Mouse (Mus musculus) cerebellum, postnatal 25 days (tissue): ENCODE results near the gene Podn.

Experiments used
- DNase-seq, 2 experiments: peaks; one replicate each; pipeline ENCODE4 v3.0.0; 2021; ENCODE audit warnings: mixed read lengths in 2 of 2

Gene Podn

DNA sequence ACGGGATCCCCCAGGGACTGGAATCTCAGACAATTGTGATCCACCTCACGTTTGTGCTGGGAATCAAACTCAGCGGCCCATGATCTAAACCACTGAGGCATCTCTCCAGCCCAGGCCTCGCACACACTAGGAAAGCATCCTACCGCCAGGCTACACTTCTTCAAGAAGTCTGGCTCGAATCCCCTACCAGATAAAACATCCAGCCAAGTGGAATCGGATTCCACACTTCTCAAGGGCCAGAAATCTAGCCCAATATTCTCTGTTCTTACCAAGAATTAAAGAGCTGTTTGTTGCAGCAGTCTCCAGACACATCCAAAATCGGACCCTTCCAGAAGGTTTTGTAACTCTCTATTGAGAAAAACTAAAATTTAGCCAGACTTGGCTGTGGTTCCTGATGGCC, 59.2 kb downstream of the Podn start:
- DNase-seq, result no peak

DNA sequence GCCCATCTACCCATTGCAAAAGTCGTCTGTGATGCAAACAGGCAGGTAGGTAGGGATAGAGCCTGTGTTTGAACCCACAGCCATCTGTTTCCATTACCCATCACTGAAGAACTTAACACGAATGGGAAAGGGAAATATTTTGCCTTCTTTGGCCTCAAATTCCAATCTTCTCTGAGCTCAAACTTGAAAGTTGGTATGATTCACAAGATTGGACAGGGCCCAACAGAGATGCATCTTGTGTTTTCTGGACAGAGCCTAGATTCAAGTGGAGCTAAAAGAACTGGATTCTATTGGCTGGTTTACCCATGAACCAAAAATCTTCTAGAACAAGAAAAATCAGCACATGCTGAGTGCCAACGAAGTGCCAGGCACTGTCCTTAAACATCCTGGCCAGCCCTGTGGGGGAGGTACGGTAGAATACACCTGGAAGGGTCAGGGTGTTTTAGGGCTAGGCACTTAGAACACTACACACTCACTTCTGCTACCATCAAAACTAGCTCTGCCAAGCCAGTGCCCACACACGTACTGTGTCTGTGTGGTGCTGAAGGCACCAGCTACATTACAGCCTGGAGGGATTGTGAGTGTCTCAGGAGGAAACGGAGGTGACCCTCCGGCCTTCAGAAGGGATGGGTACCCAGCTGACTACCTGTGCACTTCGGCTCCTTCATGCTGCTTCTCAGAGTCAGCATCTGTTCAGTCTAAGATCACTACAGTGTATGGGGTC, 63.0 kb downstream of the Podn start:
- no peak for DNase-seq

DNA sequence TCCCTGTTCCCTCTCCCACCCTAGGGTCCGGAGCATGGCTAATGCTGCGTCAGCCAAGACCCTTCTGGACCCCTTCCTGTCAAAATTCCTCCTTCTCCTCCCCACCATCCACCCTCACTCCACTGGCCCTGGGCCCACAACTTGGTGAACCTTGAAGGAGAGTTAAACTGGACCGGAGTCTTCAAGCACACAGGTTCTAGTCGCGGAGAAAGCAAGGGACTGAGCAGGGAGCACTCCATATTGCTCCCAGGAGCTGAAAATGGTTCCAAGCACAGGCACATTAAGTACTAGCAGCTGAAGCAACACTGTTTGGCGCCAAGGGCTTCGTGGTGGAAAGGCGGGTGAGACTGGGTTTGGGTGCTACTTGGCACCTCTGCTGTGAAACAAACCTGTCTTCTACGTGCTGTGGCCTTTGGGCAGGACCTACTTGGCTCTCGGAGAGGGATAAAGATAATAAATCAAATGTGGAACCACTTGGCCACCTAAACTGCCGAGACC, 63.8 kb downstream of the Podn start:
- DNase-seq, result no peak

DNA sequence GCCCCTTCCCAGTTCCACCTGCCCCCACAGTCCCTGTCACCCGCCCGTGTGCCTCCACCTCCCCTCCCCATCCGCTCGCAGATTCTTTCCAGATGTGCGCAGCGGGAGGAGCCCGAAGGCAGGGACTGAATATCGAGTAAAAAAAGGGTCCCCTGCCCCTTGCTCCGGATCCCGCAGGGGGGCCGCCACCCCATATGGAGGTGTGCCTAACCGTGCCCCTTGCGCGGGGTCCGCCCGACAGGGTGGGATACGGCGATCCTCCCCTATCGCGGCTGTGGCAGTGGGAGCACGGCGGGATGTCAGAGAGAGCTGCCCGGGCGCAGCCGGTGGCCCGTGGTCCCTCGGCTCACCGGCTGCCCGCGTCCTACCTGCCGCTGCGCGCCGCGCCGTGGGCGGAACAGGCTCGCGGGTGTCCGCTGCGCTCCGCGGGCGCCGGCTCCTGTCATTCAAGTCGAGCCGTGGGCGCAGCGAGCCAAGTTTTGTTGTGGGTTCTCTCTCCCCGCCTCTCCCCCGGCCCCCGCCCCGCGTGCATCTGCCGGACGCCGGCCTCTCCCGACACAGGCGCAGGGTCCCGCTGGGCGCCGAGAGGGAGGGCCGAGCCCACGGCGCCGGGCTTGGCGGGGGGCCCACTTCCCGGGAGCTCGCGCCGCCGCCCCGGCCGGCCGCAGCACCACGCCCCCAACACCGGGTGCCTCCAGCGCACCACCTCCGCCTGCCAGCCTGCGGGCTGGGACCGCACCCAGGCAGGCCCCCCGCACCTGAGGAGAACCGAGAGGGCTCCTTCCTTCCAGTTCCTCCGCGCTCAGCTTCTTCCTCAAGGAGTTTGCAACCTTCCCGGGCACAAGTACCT, 64.5 kb downstream of the Podn start:
- DNase-seq, result peak; percentile 40 to 61

DNA sequence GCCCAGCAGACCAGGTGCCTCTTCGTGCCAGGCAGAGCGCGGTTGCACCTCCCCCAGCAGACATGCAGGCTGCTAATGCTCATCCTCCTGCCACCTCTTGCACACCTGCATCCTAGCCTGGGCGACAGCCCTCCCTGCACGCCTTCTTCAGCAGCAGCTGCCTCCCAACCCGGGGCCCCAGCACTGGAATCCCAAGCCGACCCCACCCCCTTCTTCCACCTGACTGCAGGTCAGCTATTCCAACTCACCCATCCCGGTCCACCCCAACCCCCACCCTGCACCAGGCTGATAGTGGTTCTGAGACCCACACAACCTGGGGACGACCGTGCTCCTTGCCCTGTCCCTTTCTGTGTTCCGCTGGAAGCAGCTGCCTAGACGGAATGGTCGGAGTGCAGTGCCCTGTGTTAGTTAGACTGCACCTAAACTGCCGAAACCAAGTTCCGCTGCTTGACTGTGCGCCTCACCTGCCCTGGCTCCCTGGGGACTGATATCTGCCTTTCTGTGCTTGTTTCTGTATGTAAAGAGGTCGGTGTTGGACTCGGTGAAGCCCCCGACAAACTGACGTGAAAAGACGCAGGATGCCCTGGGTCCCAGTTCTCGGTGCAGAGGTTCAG, 65.2 kb downstream of the Podn start:
- DNase-seq, result no peak

DNA sequence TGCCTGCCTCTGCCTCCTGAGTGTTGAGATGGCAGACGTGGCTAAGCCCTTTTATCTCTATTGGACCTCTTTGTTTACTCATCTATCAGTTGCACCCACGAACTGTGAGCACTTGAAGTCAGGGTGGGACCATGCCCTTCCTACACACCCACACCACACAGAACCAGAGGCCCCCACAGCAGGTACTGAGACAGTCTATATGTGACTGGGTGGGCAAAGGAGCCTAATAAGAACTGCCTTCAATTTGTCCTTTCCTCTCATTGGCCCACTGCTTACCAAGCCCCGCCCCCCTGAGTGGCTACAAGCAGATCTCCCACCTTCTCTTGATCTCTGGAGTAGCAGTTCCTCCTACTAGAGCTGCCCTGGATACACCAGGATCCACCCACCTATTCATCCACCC, 70.1 kb downstream of the Podn start:
- no peak for DNase-seq

DNA sequence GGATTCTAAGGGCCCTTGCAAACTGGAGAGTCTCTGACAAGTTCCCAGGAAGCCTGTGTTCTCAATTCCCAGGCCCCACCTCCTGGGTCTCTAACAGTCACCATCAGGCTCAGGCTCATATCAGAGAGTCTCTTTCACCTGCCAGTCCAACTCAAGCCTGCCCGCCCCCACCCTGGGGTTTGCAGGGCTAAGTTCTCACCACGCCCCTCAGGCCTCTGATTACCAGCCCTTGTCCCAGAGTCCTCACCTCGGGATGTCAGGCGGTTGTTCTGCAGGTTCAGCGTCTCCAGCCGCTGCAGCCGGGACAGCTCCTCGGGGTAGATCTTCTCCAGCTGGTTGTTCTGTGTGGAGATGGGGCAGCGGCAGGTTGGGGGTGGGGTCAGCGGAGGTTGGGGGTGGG, 71.0 kb downstream of the Podn start:
- no peak for DNase-seq

DNA sequence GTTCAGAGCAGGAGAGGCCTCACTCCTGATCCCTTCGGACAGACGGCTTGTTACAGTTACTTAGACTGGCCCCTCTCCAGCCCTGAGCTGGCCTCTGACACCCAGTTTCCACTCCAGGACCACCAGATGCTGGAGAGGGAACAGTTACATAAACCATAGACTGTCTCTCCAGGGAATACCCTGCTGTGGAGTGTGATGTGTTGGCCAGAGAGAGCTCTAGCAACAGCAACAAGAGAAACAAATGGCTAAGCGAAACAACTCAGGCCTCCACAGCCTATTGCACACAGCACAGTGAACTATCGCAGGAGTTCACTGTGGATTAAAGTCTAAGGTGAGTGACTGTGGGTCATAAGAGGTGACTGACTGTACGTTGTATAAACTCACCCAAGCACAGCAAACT, 71.6 kb downstream of the Podn start:
- DNase-seq, result no peak

DNA sequence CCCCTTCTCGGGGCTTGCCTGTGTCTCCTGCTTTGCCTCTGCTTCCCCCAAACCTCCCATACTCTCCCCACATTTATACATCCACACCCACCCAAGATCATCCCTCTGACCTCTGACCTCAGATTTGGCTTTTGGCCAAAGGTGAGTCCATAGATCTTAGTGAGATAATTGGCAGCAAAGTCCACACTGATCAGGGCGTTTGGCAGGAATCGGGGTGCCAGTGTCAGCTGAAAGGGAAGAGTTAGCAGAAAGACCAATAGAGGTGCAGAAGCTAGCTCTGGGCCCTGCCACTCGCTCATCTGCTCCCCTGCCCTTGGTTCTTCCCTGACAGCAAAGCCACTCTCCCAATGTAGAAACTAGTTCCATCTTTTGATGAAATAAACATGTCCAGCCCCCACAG, 73.1 kb downstream of the Podn start:
- no peak for DNase-seq

DNA sequence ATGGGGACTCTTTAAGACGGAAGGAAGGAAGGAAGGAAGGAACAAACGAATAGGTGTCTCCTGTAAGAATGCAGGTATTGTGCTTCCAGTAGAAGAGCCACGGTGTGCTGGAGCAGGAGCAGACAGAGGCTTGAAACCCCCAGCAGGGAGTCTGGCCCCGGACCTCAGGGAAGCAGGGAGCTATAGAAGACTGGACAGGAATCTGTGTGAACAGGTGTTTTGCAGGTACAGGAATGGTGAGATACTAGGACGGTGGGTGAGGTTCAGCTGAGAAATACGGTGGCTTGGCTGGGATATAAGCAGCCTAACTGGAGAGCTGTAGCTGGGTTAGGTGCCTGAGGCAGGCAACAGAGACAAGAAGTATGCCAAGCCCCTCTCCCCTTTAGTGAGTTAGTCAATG, 76.1 kb downstream of the Podn start:
- DNase-seq, result no peak

DNA sequence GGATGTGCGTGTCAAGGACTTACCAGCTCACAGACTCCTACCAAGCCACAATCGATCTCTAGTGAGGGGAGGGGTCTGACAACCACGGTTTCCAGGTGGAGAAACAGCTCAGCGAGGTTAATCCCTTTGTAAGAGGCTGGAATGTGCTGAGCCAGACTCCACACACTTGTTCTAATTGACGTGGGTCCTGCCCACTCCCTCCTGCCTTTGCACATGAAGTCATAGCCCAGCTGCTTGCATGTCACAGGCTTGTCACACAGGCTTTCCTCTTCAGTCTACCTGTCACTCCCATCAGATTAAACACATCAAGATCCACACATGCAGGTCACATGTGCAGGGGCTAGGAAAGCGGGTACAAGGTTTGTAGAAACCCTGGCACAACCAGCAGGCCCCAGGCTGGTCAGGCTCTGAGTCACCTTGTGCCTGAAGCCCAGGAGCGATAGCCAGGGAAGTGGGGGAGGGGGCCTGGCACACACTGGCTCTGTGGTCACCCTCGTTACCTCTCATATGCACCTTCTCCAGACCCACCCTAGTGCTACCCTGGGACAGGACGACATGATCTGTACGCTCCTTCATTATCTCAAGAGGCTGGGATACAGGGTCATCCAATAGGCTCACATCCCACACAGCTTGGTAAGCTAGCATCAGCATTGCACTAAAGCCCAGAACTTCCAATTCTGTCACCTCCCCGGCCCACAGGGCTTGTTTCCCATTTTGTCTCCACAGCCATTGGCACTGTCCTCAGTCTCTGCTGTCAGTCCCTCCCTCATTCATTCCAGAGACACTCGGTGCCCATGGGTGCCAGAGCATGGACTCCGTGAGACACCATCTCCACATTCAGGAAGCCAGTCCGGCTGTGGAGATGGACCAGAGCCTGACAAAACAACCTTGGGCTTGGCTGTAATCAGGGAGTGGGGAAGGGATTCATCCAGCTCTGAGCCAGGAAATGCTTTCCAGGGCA, 77.0 kb downstream of the Podn start:
- DNase-seq, result no peak

DNA sequence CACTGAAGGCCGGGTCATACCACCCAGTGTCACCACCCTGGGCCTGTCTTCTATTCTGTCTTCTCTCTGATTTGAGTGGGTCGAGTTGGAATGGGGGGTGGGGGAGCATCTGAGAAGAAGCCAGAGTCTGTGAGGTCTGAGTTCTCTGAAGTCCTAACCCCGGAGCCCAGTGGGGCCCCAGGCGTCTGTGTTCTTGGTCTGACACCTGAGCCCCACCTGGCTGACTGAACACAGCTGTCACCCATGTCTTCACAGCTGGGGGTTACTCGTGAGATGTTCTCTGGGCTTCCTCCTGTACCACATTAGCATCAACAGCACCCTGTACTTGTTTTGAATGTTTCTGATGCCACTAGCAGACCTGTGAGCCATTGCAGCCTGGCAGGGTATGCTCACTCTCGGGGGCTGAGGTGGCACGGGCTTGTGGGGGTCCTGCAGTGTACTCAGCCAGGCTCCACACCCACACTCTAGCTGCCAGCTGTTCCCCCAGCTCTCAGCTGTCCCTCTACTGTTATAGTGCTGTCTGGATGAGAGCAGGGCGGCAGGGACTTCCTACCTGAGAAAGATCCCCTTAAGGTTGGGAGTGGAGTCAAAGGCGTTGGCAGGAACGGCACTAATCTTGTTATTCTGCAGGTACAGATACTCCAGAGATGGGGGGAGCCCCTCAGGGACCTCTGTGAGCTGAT, 77.9 kb downstream of the Podn start:
- DNase-seq, result no peak

DNA sequence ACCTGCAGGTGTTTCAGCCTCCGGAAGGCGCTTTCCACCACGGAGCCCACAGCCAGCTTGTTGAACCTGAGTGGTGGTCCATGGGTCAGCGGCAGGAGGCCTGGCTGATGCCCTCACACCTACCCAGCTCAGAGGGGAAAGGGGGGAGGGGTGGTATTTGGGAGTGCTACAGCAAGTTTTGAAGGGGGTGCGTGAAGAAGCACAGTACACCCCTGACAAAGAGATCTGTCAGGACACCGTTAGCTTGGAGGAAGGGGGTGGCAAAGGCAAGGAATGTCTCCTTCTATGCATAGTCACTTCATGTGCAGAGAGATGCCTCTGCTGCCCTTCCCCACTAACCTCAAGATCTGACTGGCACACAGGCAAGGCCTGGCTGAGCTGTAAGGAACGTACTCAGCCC, 78.4 kb downstream of the Podn start:
- DNase-seq, result no peak

DNA sequence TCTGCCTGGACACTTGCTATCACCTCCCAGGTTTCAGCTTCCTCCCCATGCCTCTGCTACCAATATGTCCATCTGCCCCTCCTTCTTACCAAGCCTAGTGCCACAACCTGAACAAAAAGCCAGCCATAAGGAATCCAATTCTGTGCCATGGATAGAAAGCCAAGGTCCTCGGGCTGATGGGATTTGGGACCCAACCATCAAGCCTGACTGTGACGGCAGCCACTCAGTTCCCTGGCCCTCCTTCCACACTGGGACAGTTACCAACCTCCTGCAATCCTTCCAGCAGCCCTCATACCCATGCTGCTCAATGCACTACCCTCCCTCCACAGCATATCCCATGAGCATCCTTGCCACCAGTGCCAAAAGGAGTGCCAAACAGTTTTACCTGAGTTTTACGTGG, 79.9 kb downstream of the Podn start:
- DNase-seq, result peak; percentile 58 to 73

DNA sequence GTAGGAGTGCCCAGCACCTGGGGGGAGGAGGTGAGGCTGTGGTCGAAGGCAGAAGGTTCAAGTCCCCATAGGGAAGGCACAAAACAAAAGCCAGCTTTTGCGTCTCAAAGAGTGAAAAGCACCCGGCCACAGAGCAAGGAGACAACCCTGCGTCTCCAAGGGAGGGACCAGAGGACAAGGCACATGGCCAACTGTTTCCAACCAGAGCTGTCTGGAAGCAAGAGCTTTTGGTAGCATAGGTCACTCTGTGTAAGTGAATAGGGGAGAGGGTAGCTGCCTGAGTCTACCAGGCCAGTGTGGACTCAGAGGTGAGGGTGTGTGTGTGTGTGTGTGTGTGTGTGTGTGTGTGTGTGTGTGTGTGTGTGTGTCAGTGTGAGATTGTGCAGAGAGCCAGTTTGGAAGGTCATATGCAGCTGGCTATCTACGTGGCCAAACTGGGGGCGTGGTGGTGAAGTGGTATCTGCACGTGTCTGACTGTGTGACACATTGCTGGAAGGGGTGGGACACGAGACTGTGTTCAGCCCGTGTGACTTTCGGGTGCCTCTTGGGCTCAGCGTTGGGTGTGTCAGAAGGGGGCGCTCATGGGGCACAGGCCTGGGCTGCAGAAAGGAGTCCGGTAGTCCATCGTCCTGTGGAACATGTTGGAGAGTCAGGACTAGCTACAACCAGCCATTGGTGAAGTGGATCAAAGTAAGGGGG, 81.0 kb downstream of the Podn start:
- DNase-seq, result peak in 1 of 2 experiments; percentile 46

DNA sequence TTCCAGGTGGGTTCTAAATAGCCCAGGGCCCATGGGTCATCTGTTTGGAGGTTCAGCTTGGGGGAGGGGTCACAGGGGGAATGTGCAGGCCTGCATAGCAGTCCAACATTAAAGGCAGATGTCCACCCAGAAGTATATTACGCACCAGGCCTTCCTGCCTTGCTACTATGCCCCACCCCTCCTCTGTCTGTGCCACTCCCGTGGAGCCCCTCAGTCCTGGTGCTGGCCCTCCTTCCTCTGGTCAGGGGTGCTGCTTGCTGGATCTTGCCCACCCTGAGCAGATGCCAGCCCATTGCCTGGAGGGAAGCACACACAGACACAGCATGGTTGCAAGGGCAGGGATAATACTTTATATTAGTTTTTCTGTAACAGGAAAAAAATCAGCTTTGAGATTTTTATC, 81.8 kb downstream of the Podn start:
- DNase-seq, result no peak

DNA sequence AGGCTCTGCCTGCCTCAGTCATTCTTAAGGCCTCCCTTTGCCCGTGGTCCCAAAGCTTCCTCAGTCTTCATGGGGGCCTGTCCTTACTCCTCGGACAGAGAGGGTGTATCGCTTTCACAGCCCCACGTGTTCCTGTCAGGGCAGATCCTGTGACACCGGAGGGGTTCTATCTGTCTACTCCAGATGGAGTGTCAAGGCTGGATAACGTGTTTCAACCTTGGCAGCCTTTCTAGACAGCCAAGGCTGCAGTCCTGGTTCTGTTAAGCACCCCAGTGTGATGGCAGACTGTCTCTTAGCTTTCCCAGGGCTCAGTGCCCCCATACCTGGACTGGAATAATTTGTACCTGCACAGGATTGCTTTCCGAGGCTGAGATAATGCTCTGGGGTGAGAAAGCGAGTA, 87.7 kb downstream of the Podn start:
- peak in 1 of 2 experiments; percentile 36 for DNase-seq

DNA sequence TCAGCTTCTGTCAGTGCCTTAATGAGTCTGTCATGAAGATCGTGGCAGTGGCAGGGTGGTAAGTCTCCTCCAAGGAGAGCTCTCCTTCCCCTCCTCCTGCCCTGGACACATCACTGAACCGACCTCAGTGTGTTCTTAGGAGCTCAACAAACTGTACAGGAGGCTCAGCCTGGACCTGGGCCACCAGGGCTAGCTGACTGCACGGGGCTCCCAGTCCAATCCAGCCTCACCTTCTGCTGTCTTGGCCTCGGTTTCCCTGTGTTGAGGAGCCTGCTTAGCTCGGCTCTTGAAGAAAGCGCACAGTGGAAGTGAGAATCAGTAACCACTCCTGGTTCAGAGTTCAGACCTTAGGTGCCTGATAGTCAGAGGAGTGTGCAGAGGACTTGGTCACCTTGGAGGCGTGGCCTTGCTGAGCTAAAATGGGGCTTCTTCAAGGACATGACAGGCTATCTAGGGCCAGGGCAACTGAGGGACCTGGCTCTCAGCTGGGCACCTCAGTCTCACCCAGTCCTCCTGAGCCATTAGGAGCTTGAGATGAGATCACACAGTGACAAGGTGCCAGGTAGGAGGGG, 88.6 kb downstream of the Podn start:
- DNase-seq, result peak in 1 of 2 experiments; percentile 51

DNA sequence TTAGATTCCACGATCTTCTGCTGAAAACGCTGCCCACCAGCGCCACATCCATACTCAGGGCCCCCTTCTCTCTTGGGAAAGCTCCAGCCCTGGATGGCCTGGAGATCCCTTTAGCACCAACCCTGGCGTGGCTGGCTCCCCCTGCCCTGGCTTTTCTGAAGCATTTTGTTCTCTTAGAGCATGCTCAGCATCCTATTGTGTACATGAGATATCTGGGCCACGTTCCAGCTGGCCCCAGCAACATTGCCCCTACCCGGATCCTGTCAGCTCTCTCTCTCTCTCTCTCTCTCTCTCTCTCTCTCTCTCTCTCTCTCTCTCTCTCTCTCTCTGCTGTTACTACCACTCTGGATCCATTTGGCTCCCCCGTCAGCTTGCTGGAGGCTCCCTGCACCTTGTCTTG, 90.9 kb downstream of the Podn start:
- DNase-seq, result no peak

DNA sequence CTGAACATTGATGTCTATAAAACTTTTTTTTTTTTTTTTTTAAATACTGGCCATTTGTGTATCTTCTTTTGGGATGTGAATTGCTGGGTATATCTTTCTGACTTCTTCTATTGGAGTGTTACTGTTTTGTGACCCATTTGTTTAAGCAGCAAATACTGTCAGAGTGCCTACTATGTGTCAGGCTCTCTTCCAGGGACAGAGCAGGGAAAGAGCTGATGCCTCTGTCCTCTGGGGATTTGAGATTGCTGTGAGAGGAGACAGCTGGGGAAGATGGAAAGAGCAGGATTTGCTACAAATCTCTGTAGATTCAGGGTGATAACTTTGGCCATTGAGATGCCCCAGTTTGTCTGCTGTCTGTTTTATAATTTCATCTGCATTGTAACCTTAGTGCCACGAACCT, 96.9 kb downstream of the Podn start:
- DNase-seq, result no peak
